Mouse (Mus musculus) embryonic fibroblast, embryonic 13.5 days (primary cell): ENCODE measurements around the gene Sprr2f. TPM values are rescaled to one million over a fixed set of nuclear protein-coding genes. Genes with fewer than 3 reads are reported as not detected.

Experiments
- H3K27ac ChIP-seq: 2 replicates; pipeline ENCODE4 v1.5.1; 2012; ENCODE audit warnings: low read length, control low read depth, inconsistent platforms; ENCODE audit not compliant: insufficient read depth
- H3K4me1 ChIP-seq: 2 replicates; pipeline ENCODE4 v1.6.1; 2011; ENCODE audit warnings: low read length; ENCODE audit not compliant: control insufficient read depth, insufficient read depth
- H3K4me3 ChIP-seq: 2 replicates; pipeline ENCODE4 v1.5.1; 2011; ENCODE audit warnings: mild to moderate bottlenecking, control low read depth, low read length; ENCODE audit not compliant: insufficient read depth
- CTCF ChIP-seq: IDR thresholded peaks from 2 replicates; pipeline ENCODE4 v1.5.1; 2011; ENCODE audit warnings: mild to moderate bottlenecking, control low read depth, low read length, moderate library complexity, borderline replicate concordance; ENCODE audit not compliant: insufficient read depth
- POLR2A ChIP-seq: IDR thresholded peaks from 2 replicates; pipeline ENCODE4 v1.6.1; 2011; ENCODE audit warnings: low read depth, mild to moderate bottlenecking, control low read depth, low read length, moderate library complexity
- polyA plus RNA-seq: library from polyadenylated mRNA; stranded (reverse); fragments of >200 nt; gene quantifications from 2 replicates; pipeline ENCODE4 v1.2.4, GENCODE M21; 2011; ENCODE audit warnings: low read depth; ENCODE audit not compliant: missing spikeins, insufficient read length

Gene Sprr2f
- polyA plus RNA-seq = not detected in 2 replicates

DNA sequence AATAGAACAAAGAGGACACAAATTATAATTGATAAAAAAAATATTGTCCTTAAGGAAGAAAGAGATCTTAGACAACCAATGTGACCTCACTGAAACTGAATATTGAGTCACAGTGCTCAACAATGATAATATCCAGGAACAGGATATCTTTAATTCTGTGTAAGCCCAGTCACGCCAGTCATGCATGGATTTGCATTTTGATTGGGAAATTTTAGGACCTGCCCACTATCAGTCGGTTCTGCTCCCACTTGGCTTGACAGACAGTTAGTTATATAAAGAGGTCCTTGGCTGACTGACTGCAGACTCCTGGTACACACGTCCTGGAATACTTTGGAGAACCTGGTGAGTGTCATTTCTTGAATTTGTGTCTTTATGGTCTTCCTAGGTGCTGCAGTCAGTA lies at the start of gene Sprr2f:
TSS of gene Sprr2f (plus strand) at position 301 of the 400 bp plus-strand sequence.
- TF ChIP-seq CTCF (no peak), POLR2A (no peak)
- Histone ChIP-seq H3K4me1 (no peaks in the 10 kb centered on the region), H3K4me3 (no peak within 1 kb of the TSS), H3K27ac (no peak within 1 kb of the TSS)

DNA sequence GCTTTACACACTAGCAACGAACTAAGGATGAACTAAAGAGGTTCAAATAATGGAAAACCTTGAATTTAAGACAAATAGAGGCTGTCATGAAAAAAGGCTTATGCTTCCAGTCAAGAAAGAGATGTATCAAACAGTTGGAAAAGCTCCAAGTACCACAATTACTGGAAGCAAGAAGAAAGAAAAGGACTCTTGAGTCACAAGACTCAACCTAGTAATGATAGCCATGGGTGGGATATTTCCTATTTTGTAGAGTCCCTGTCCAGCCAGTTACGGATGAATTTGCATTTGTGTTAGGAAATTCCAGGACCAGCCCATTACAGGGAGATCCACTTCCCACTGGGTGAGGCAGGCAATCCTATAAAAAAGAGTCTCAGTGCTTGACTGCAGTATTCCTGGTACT lies 48.7 kb upstream of the Sprr2f start, which contains the start of gene Sprr2b:
TSS of gene Sprr2b (plus strand) at position 301 of the 400 bp plus-strand sequence.
- no peak within 1 kb of the TSS for H3K27ac ChIP-seq
- TF ChIP-seq CTCF (no peak), POLR2A (no peak)
- H3K4me1 ChIP-seq = no peaks in the 10 kb centered on the region
- H3K4me3 ChIP-seq = no peak within 1 kb of the TSS

DNA sequence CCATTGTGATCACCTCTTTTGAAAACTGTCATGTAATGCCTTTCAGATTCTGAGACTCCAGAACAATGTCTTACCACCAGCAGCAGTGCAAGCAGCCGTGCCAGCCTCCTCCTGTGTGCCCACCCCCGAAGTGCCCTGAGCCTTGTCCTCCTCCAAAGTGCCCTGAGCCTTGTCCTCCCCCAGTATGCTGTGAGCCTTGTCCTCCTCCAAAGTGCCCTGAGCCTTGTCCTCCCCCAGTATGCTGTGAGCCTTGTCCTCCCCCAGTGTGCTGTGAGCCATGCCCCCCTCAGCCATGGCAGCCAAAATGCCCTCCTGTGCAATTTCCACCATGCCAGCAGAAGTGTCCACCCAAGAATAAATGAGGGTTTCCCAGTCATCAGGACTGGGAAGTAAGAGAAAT lies 47.6 kb upstream of the Sprr2f start:
- Histone ChIP-seq H3K4me3 (no peak overlapping the region), H3K4me1 (no peaks in the 10 kb centered on the region), H3K27ac (no peak overlapping the region)
- TF ChIP-seq CTCF = no peak
- no peak for TF ChIP-seq POLR2A

DNA sequence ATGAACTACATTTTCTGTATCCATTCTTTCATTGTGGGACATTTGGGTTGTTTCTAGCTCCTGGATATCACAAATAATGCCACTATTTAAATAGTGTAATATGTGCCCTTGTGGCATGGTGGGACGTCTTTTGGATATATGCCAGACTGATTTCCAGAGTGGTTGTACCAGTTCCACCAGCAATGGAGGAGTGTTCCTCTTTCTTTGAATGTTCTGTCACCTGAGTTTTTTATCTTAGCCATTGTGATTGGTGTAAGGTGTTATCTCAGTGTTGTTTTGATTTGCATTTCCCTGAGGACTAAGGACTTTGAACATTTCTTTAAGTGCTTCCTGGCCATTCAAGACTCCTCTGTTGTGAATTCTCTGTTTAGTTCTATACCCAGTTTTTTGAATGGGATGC lies 28.7 kb upstream of the Sprr2f start:
- no peak overlapping the region for H3K4me3 ChIP-seq
- no peaks in the 10 kb centered on the region for H3K4me1 ChIP-seq
- H3K27ac ChIP-seq = no peak overlapping the region
- no peak for TF ChIP-seq POLR2A
- no peak for TF ChIP-seq CTCF

DNA sequence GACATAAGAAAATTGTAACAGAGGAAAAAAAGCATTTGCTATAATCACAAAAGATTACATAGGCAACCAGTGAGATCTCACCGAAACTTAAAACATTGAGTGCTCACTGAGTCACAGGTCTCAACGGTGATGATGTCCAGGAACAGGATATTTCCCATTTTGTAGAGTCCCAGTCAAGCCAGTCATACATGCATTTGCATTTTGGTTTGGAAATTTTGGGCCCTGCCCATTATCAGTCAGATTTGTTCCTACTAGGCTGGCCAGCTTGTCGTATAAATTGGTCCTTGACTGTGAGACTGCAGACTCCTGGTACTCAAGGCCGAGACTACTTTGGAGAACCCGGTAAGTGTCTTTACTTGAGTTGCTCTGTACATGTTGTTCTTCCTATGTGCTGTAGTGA lies 26.1 kb upstream of the Sprr2f start, which contains the start of gene Sprr2d:
TSS of gene Sprr2d (plus strand) at position 301 of the 400 bp plus-strand sequence.
- TF ChIP-seq CTCF (no peak), POLR2A (no peak)
- H3K4me3 ChIP-seq = no peak within 1 kb of the TSS
- H3K27ac ChIP-seq = no peak within 1 kb of the TSS
- no peaks in the 10 kb centered on the region for H3K4me1 ChIP-seq

DNA sequence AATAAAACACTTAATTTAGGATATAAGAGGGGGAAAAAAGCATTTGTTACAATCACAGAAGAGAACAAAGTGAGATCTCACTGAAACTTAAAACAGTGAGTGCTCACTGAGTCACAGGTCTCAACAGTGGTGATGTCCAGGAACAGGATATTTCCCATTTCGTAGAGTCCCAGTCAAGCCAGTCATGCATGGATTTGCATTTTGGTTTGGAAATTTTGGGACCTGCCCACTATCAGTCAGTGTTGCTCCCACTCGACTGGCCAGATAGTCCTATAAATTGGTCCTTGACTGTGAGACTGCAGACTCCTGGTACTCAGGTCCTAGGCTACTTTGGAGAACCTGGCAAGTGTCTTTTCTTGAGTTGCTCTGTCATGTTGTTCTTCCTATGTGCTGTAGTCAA lies 13.1 kb upstream of the Sprr2f start, which contains the start of gene Sprr2e:
TSS of gene Sprr2e (plus strand) at position 301 of the 400 bp plus-strand sequence.
- H3K27ac ChIP-seq = no peak within 1 kb of the TSS
- TF ChIP-seq POLR2A (no peak), CTCF (no peak)
- no peak within 1 kb of the TSS for H3K4me3 ChIP-seq
- H3K4me1 ChIP-seq = no peaks in the 10 kb centered on the region

DNA sequence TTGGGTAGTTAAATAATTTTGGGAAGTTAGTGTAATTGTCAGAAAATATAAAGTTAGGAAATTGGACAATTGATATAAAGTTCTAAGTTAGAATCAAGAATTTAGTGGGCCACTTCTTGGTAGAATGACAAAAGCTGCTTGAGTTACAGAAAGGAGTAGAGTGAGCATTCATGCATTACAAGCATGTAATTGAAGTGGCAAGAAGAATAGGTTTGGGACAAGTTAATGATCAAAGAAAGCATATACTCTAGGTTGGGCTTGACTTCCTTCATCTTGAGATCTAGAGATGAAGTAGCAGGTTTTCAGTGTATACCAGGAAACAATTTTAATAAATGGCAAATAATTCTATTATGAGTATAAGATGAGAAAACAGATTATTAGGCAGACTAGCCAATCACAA lies 3.4 kb upstream of the Sprr2f start:
- TF ChIP-seq CTCF = no peak
- no peak for TF ChIP-seq POLR2A
- no peak overlapping the region for H3K27ac ChIP-seq
- no peak overlapping the region for H3K4me3 ChIP-seq
- H3K4me1 ChIP-seq = no peaks in the 10 kb centered on the region

DNA sequence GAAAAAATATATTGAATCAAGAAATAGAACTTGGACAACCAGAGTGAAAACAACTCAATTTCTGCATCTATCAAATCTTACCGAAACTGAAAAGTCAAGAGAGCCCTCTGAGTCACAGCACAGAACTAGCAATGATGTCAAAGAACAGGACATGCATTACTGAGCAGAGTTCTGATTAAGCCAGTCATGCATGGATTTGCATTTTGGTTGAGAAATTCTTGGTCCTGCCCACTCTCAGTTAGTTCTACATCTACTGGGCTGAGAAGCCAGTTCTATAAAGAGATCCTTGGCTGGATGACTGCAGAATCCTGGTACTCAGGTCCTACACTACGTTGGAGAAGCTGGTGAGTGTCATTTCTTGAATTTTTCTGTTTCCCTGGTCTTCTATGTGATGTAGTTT lies 8.6 kb downstream of the Sprr2f start:
- no peaks in the 10 kb centered on the region for H3K4me1 ChIP-seq
- no peak overlapping the region for H3K4me3 ChIP-seq
- no peak overlapping the region for H3K27ac ChIP-seq
- no peak for TF ChIP-seq POLR2A
- TF ChIP-seq CTCF = no peak

DNA sequence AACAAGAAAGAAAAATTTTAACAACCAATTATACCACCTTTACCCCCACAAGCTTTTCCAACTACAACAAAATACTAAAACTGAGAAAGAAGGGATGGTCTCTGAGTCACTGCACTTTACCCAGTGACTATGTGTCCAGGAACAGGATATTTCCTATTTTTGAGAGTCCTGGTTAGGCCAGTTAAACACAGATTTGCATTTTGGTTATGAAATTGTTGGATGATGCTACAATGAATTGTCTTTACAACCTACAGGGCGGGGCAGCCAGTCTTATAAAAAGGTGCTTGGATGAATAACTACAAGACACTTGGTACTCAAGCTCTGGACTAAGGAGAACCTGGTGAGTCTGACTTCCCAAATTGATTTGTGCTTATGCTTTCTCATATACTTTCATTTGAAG lies 20.4 kb downstream of the Sprr2f start, which contains the start of gene Sprr2h:
TSS of gene Sprr2h (plus strand) at position 301 of the 400 bp plus-strand sequence.
- H3K4me1 ChIP-seq = no peaks in the 10 kb centered on the region
- TF ChIP-seq POLR2A (no peak), CTCF (no peak)
- no peak within 1 kb of the TSS for H3K4me3 ChIP-seq
- H3K27ac ChIP-seq = no peak within 1 kb of the TSS

DNA sequence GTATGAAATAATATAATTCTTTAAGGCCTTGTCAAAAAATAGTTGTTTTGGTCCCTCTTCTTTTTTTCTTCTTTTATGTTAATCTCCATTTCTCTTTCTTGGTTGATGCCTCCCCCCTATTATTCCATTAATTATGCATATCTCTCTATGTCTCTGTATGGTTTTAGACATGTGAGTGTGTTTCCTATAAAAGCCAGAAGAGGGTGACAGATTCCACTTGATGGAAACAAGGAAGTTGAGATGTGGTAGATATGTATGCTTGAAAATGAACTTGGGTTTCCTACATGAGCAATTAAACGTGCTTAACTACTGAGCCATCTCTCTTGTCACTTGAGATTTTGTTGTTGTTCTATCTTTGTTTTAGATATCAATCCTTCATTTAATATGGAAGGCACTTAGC lies 29.3 kb downstream of the Sprr2f start:
- Histone ChIP-seq H3K27ac (no peak overlapping the region), H3K4me3 (no peak overlapping the region), H3K4me1 (no peaks in the 10 kb centered on the region)
- TF ChIP-seq CTCF = no peak
- TF ChIP-seq POLR2A = no peak

DNA sequence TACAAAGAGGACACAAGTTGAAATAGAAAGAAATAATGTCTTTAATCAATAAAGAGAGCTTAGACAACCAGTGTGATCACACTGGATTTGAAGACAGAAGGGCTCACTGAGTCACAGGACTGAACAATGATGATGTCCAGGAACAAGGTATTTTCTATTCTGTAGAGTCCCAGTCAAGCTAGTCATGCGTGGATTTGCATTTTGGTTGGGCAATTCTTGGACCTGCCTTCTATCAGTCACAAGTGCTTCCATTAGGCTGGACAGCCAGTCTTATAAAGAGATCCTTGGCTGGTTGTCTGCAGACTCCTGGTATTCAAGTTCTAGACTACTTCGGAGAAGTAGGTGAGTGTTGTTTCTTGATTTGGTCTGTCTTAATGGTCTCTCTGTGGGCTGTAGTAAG lies 42.7 kb downstream of the Sprr2f start, which contains the start of gene Sprr2i:
TSS of gene Sprr2i (plus strand) at position 301 of the 400 bp plus-strand sequence.
- Histone ChIP-seq H3K27ac (no peak within 1 kb of the TSS), H3K4me3 (no peak within 1 kb of the TSS), H3K4me1 (no peaks in the 10 kb centered on the region)
- TF ChIP-seq POLR2A = no peak

Other genes starting within 250 kb of the Sprr2f start
- gene Prr9, start 241.2 kb upstream of the Sprr2f start, polyA plus RNA-seq = 0.42 TPM in 1 of 2 replicates, not detected in the other
- not detected in 2 replicates for gene Lelp1, start 222.4 kb upstream of the Sprr2f start, polyA plus RNA-seq
- not detected in 2 replicates for gene Sprr2a1, start 149.4 kb upstream of the Sprr2f start, polyA plus RNA-seq
- not detected in 2 replicates for gene Sprr2a2, start 149.3 kb upstream of the Sprr2f start, polyA plus RNA-seq
- not detected in 2 replicates for gene Sprr2a3, start 79.8 kb upstream of the Sprr2f start, polyA plus RNA-seq
- gene Sprr2b, start 48.6 kb upstream of the Sprr2f start, polyA plus RNA-seq = not detected in 2 replicates
- gene Sprr2d, start 26.0 kb upstream of the Sprr2f start, polyA plus RNA-seq = not detected in 2 replicates
- not detected in 2 replicates for gene Sprr2e, start 13.0 kb upstream of the Sprr2f start, polyA plus RNA-seq
- not detected in 2 replicates for gene Sprr2h, start 20.5 kb downstream of the Sprr2f start, polyA plus RNA-seq
- gene Sprr2i, start 42.8 kb downstream of the Sprr2f start, polyA plus RNA-seq = not detected in 2 replicates
- gene Sprr2j-ps, start 52.9 kb downstream of the Sprr2f start, polyA plus RNA-seq = not detected in 2 replicates
- 25.6 and 29.8 TPM in 2 replicates for gene Gm9774, start 64.2 kb downstream of the Sprr2f start, polyA plus RNA-seq
- 13.2 and 40.5 TPM in 2 replicates for gene Sprr2k, start 67.4 kb downstream of the Sprr2f start, polyA plus RNA-seq
- not detected in 2 replicates for gene Sprr1b, start 73.6 kb downstream of the Sprr2f start, polyA plus RNA-seq
- 0.42 TPM in 1 of 2 replicates, not detected in the other for gene Sprr3, start 93.5 kb downstream of the Sprr2f start, polyA plus RNA-seq
- gene Sprr1a, start 120.7 kb downstream of the Sprr2f start, polyA plus RNA-seq = 1.7 TPM in 1 of 2 replicates, not detected in the other
- gene Sprr4, start 135.3 kb downstream of the Sprr2f start, polyA plus RNA-seq = not detected in 2 replicates
- not detected in 2 replicates for gene 2310046K23Rik, start 169.3 kb downstream of the Sprr2f start, polyA plus RNA-seq
- gene Ivl, start 208.5 kb downstream of the Sprr2f start, polyA plus RNA-seq = 0.25 TPM in 1 of 2 replicates, not detected in the other
- gene Smcp, start 223.8 kb downstream of the Sprr2f start, polyA plus RNA-seq = not detected in 2 replicates
- gene 2210017I01Rik, start 242.3 kb downstream of the Sprr2f start, polyA plus RNA-seq = not detected in 2 replicates